Mouse (Mus musculus): ENCODE measurements at regions not wholly inside any gene's neighbourhood (a gene's known extent, or its start where the extent isn't known, plus 50 kb on each side); places are given as distances from the start of the nearest gene placed in this dataset.

- Histone ChIP-seq H3K27ac (ENCODE audit: low read depth, low read length) (no peak overlapping the region), H3K9me3 (ENCODE audit: control insufficient read depth, low read length) (peaks cover 2% of the 10 kb centered on the region; the same call in 1 of the 2 replicates)
These were observed 221.5 kb downstream of the Epha7 start for GRCm38 (mm10) chr4:29034406-29034805.

GRCm38 (mm10) chr4:29039993-29040392 lies 227.1 kb downstream of the Epha7 start:
- no peaks in the 10 kb centered on the region for H3K36me3 ChIP-seq (ENCODE audit: control insufficient read depth, insufficient read depth, low read length)
- WGBS = 20% methylated on average over 1 of the region's 1 CpGs
- no peak overlapping the region for H3K4me3 ChIP-seq (ENCODE audit: low read length)
- no peaks in the 10 kb centered on the region for H3K27me3 ChIP-seq (ENCODE audit: control insufficient read depth, insufficient read depth, low read length)
- no peaks in the 10 kb centered on the region for H3K9me3 ChIP-seq (ENCODE audit: control insufficient read depth, low read length)
- H3K4me2 ChIP-seq (replicated peaks; ENCODE audit: low read depth, low read length) = no peak overlapping the region
- H3K27ac ChIP-seq (ENCODE audit: low read depth, low read length) = no peak overlapping the region
- no peak overlapping the region for H3K9ac ChIP-seq (ENCODE audit: low read depth, low read length)
- H3K4me1 ChIP-seq (ENCODE audit: control insufficient read depth, insufficient read depth, low read length) = no peaks in the 10 kb centered on the region
- no peak for ATAC-seq (ENCODE audit: low FRiP score, low TSS enrichment)

More at GRCm38 (mm10) chr4:29034406-29034805, 221.5 kb downstream of the Epha7 start:
- WGBS = 93% methylated on average over 1 of the region's 1 CpGs
- no peaks in the 10 kb centered on the region for H3K36me3 ChIP-seq (ENCODE audit: control insufficient read depth, insufficient read depth, low read length)
- H3K27me3 ChIP-seq (ENCODE audit: control insufficient read depth, insufficient read depth, low read length) = no peaks in the 10 kb centered on the region
- no peak overlapping the region for H3K9ac ChIP-seq (ENCODE audit: low read depth, low read length)
- H3K4me1 ChIP-seq (ENCODE audit: control insufficient read depth, insufficient read depth, low read length) = no peaks in the 10 kb centered on the region
- H3K4me3 ChIP-seq (ENCODE audit: low read length) = no peak overlapping the region
- ATAC-seq (ENCODE audit: low FRiP score, low TSS enrichment) = no peak
- H3K4me2 ChIP-seq (replicated peaks; ENCODE audit: low read depth, low read length) = no peak overlapping the region

- Histone ChIP-seq H3K27me3 (ENCODE audit: control insufficient read depth, insufficient read depth, low read length) (no peaks in the 10 kb centered on the region), H3K4me2 (replicated peaks; ENCODE audit: low read depth, low read length) (no peak overlapping the region), H3K4me3 (ENCODE audit: low read length) (no peak overlapping the region), H3K9me3 (ENCODE audit: control insufficient read depth, low read length) (no peaks in the 10 kb centered on the region), H3K27ac (ENCODE audit: low read depth, low read length) (no peak overlapping the region), H3K9ac (ENCODE audit: low read depth, low read length) (no peak overlapping the region), H3K36me3 (ENCODE audit: control insufficient read depth, insufficient read depth, low read length) (no peaks in the 10 kb centered on the region), H3K4me1 (ENCODE audit: control insufficient read depth, insufficient read depth, low read length) (0 out of 2 replicates have a peak, but pooled peaks cover 3% of the 10 kb centered on the region)
- ATAC-seq (ENCODE audit: low FRiP score, low TSS enrichment) = no peak
- WGBS = 63% methylated on average over 12 of the region's 12 CpGs
These were observed 256.0 kb downstream of the Epha7 start for GRCm38 (mm10) chr4:29068678-29069621.

- no peaks in the 10 kb centered on the region for H3K36me3 ChIP-seq (ENCODE audit: control insufficient read depth, insufficient read depth, low read length)
- no peaks in the 10 kb centered on the region for H3K9me3 ChIP-seq (ENCODE audit: control insufficient read depth, low read length)
- ATAC-seq (ENCODE audit: low FRiP score, low TSS enrichment) = no peak
- H3K9ac ChIP-seq (ENCODE audit: low read depth, low read length) = no peak overlapping the region
- H3K27me3 ChIP-seq (ENCODE audit: control insufficient read depth, insufficient read depth, low read length) = no peaks in the 10 kb centered on the region
- H3K4me2 ChIP-seq (replicated peaks; ENCODE audit: low read depth, low read length) = no peak overlapping the region
- no peaks in the 10 kb centered on the region for H3K4me1 ChIP-seq (ENCODE audit: control insufficient read depth, insufficient read depth, low read length)
- H3K4me3 ChIP-seq (ENCODE audit: low read length) = no peak overlapping the region
- H3K27ac ChIP-seq (ENCODE audit: low read depth, low read length) = no peak overlapping the region
These were observed 261.3 kb downstream of the Epha7 start for GRCm38 (mm10) chr4:29074204-29074603.

- H3K4me1 ChIP-seq (ENCODE audit: control insufficient read depth, insufficient read depth, low read length) = no peaks in the 10 kb centered on the region
- no peak overlapping the region for H3K4me2 ChIP-seq (replicated peaks; ENCODE audit: low read depth, low read length)
- no peak overlapping the region for H3K9ac ChIP-seq (ENCODE audit: low read depth, low read length)
- H3K36me3 ChIP-seq (ENCODE audit: control insufficient read depth, insufficient read depth, low read length) = no peaks in the 10 kb centered on the region
- H3K9me3 ChIP-seq (ENCODE audit: control insufficient read depth, low read length) = no peaks in the 10 kb centered on the region
- H3K4me3 ChIP-seq (ENCODE audit: low read length) = no peak overlapping the region
- no peaks in the 10 kb centered on the region for H3K27me3 ChIP-seq (ENCODE audit: control insufficient read depth, insufficient read depth, low read length)
- WGBS = 64% methylated on average over 3 of the region's 3 CpGs
- no peak for ATAC-seq (ENCODE audit: low FRiP score, low TSS enrichment)
- no peak overlapping the region for H3K27ac ChIP-seq (ENCODE audit: low read depth, low read length)
These were observed 261.9 kb downstream of the Epha7 start for GRCm38 (mm10) chr4:29074851-29075250.

GRCm38 (mm10) chr4:29076683-29077082 lies 263.8 kb downstream of the Epha7 start:
- Histone ChIP-seq H3K4me3 (ENCODE audit: low read length) (no peak overlapping the region), H3K4me1 (ENCODE audit: control insufficient read depth, insufficient read depth, low read length) (no peaks in the 10 kb centered on the region), H3K36me3 (ENCODE audit: control insufficient read depth, insufficient read depth, low read length) (no peaks in the 10 kb centered on the region), H3K4me2 (replicated peaks; ENCODE audit: low read depth, low read length) (no peak overlapping the region), H3K9ac (ENCODE audit: low read depth, low read length) (no peak overlapping the region), H3K27me3 (ENCODE audit: control insufficient read depth, insufficient read depth, low read length) (no peaks in the 10 kb centered on the region), H3K27ac (ENCODE audit: low read depth, low read length) (no peak overlapping the region), H3K9me3 (ENCODE audit: control insufficient read depth, low read length) (no peaks in the 10 kb centered on the region)
- no peak for ATAC-seq (ENCODE audit: low FRiP score, low TSS enrichment)
- 88% methylated on average over 3 of the region's 3 CpGs for WGBS

- no peak overlapping the region for H3K4me2 ChIP-seq (replicated peaks; ENCODE audit: low read depth, low read length)
- ATAC-seq (ENCODE audit: low FRiP score, low TSS enrichment) = no peak
- H3K9me3 ChIP-seq (ENCODE audit: control insufficient read depth, low read length) = no peaks in the 10 kb centered on the region
- H3K36me3 ChIP-seq (ENCODE audit: control insufficient read depth, insufficient read depth, low read length) = no peaks in the 10 kb centered on the region
- H3K27me3 ChIP-seq (ENCODE audit: control insufficient read depth, insufficient read depth, low read length) = no peaks in the 10 kb centered on the region
- H3K9ac ChIP-seq (ENCODE audit: low read depth, low read length) = no peak overlapping the region
- H3K4me3 ChIP-seq (ENCODE audit: low read length) = no peak overlapping the region
- WGBS = 96% methylated on average over 3 of the region's 3 CpGs
- no peaks in the 10 kb centered on the region for H3K4me1 ChIP-seq (ENCODE audit: control insufficient read depth, insufficient read depth, low read length)
- no peak overlapping the region for H3K27ac ChIP-seq (ENCODE audit: low read depth, low read length)
These were observed 265.5 kb downstream of the Epha7 start for GRCm38 (mm10) chr4:29078391-29078790.

- H3K9me3 ChIP-seq (ENCODE audit: control insufficient read depth, low read length) = no peaks in the 10 kb centered on the region
- no peak overlapping the region for H3K9ac ChIP-seq (ENCODE audit: low read depth, low read length)
- H3K4me3 ChIP-seq (ENCODE audit: low read length) = no peak overlapping the region
- WGBS = 81% methylated on average over 5 of the region's 5 CpGs
- no peaks in the 10 kb centered on the region for H3K4me1 ChIP-seq (ENCODE audit: control insufficient read depth, insufficient read depth, low read length)
- no peak for ATAC-seq (ENCODE audit: low FRiP score, low TSS enrichment)
- no peak overlapping the region for H3K27ac ChIP-seq (ENCODE audit: low read depth, low read length)
- no peaks in the 10 kb centered on the region for H3K36me3 ChIP-seq (ENCODE audit: control insufficient read depth, insufficient read depth, low read length)
- H3K27me3 ChIP-seq (ENCODE audit: control insufficient read depth, insufficient read depth, low read length) = no peaks in the 10 kb centered on the region
- H3K4me2 ChIP-seq (replicated peaks; ENCODE audit: low read depth, low read length) = no peak overlapping the region
These were observed 270.8 kb downstream of the Epha7 start for GRCm38 (mm10) chr4:29083545-29084290.

GRCm38 (mm10) chr4:29090949-29091348 lies 278.0 kb downstream of the Epha7 start:
- H3K4me1 ChIP-seq (ENCODE audit: control insufficient read depth, insufficient read depth, low read length) = no peaks in the 10 kb centered on the region
- no peak overlapping the region for H3K4me2 ChIP-seq (replicated peaks; ENCODE audit: low read depth, low read length)
- ATAC-seq (ENCODE audit: low FRiP score, low TSS enrichment) = no peak
- WGBS = 21% methylated on average over 4 of the region's 4 CpGs
- H3K9ac ChIP-seq (ENCODE audit: low read depth, low read length) = no peak overlapping the region
- H3K4me3 ChIP-seq (ENCODE audit: low read length) = no peak overlapping the region
- H3K27me3 ChIP-seq (ENCODE audit: control insufficient read depth, insufficient read depth, low read length) = no peaks in the 10 kb centered on the region
- no peak overlapping the region for H3K27ac ChIP-seq (ENCODE audit: low read depth, low read length)
- no peaks in the 10 kb centered on the region for H3K9me3 ChIP-seq (ENCODE audit: control insufficient read depth, low read length)
- H3K36me3 ChIP-seq (ENCODE audit: control insufficient read depth, insufficient read depth, low read length) = no peaks in the 10 kb centered on the region
